Mouse (Mus musculus) embryonic facial prominence, embryonic 14.5 days (tissue): Measurements from ENCODE around the gene Ccdc30. TPM values are rescaled to one million over a fixed set of nuclear protein-coding genes. Genes with fewer than 3 reads are reported as not detected.

Source experiments
- ATAC-seq: fragments of 200-750 bp; cut with Nextera tagmentation; 2 replicates; pipeline ENCODE4 v1.8.0; 2017; ENCODE audit warnings: low read depth, moderate number of reproducible peaks, moderate TSS enrichment
- DNase-seq: peaks from one replicate; pipeline ENCODE4 v3.0.0-alpha.2; 2015; ENCODE audit warnings: low spot score
- H3K27ac ChIP-seq: fragments of 300-500 bp; sonication (generic); replicated peaks from 2 replicates; pipeline ENCODE4 v1.5.1; 2014; ENCODE audit warnings: low read depth, mild to moderate bottlenecking, low read length, moderate library complexity
- H3K27me3 ChIP-seq: fragments of 300-500 bp; sonication (generic); replicated peaks from 2 replicates; pipeline ENCODE4 v1.6.1; 2014; ENCODE audit warnings: low read length; ENCODE audit not compliant: control insufficient read depth, insufficient read depth
- H3K36me3 ChIP-seq: fragments of 300-500 bp; sonication (generic); 2 replicates; pipeline ENCODE4 v1.6.1; 2014; ENCODE audit warnings: low read length, mixed read lengths; ENCODE audit not compliant: control insufficient read depth, insufficient read depth
- H3K4me1 ChIP-seq: fragments of 300-500 bp; sonication (generic); 2 replicates; pipeline ENCODE4 v1.6.1; 2014; ENCODE audit warnings: antibody characterized with exemption, low read length; ENCODE audit not compliant: control insufficient read depth, insufficient read depth
- H3K4me2 ChIP-seq: fragments of 300-500 bp; sonication (generic); 2 replicates; pipeline ENCODE4 v1.6.1; 2014; ENCODE audit warnings: low read depth, mild to moderate bottlenecking, low read length, moderate library complexity, mixed read lengths
- H3K4me3 ChIP-seq: fragments of 300-500 bp; sonication (generic); 2 replicates; pipeline ENCODE4 v1.5.1; 2014; ENCODE audit warnings: low read depth, mild to moderate bottlenecking, low read length
- H3K9ac ChIP-seq: fragments of 300-500 bp; sonication (generic); 2 replicates; pipeline ENCODE4 v1.6.1; 2014; ENCODE audit warnings: low read depth, mild to moderate bottlenecking, low read length, moderate library complexity, mixed read lengths
- H3K9me3 ChIP-seq: fragments of 300-500 bp; sonication (generic); 2 replicates; pipeline ENCODE4 v1.6.1; 2016; ENCODE audit warnings: low read length; ENCODE audit not compliant: control insufficient read depth
- WGBS: fragments of 180-500 bp; shearing (Covaris S2); extraction: QIAGEN DNeasy Blood & Tissue Kit; methylation state at CpG from one replicate; pipeline ENCODE4 v1.1.7; 2014; 5-methylcytosine and 5-hydroxymethylcytosine counted together
- polyA plus RNA-seq: library from polyadenylated mRNA; unstranded; fragments of >200 nt; fragmentation: Nextera tagmentation; extraction: Ambion mirVana; gene quantifications from 2 replicates; pipeline ENCODE4 v1.2.1, GENCODE M21; 2014

Gene Ccdc30
- polyA plus RNA-seq, 1 experiment from 2014 or later: 5.7 TPM

GRCm38 (mm10) chr4:119450436-119450835, 35.1 kb upstream of the Ccdc30 start:
- H3K27me3 ChIP-seq: no peaks in the 10 kb centered on the region
- no peak overlapping the region for H3K27ac ChIP-seq
- WGBS: 55% methylated on average over 7 of the region's 7 CpGs
- no peaks in the 10 kb centered on the region for H3K9me3 ChIP-seq
- no peaks in the 10 kb centered on the region for H3K4me1 ChIP-seq
- H3K4me3 ChIP-seq: no peak overlapping the region
- no peak overlapping the region for H3K4me2 ChIP-seq
- no peak overlapping the region for H3K9ac ChIP-seq
- H3K36me3 ChIP-seq: no peaks in the 10 kb centered on the region
- DNase-seq (no peak), ATAC-seq (no peak)

GRCm38 (mm10) chr4:119447786-119448185, 32.5 kb upstream of the Ccdc30 start:
- H3K27ac ChIP-seq: no peak overlapping the region
- H3K4me2 ChIP-seq: no peak overlapping the region
- no peaks in the 10 kb centered on the region for H3K9me3 ChIP-seq
- no peak overlapping the region for H3K9ac ChIP-seq
- H3K36me3 ChIP-seq: no peaks in the 10 kb centered on the region
- WGBS: 80% methylated on average over 3 of the region's 3 CpGs
- DNase-seq (no peak), ATAC-seq (no peak)
- no peaks in the 10 kb centered on the region for H3K27me3 ChIP-seq
- no peak overlapping the region for H3K4me3 ChIP-seq
- H3K4me1 ChIP-seq: no peaks in the 10 kb centered on the region

GRCm38 (mm10) chr4:119447261-119447660, 31.9 kb upstream of the Ccdc30 start:
- H3K27me3 ChIP-seq: no peaks in the 10 kb centered on the region
- H3K36me3 ChIP-seq: no peaks in the 10 kb centered on the region
- H3K9ac ChIP-seq: no peak overlapping the region
- no peak overlapping the region for H3K27ac ChIP-seq
- 91% methylated on average over 6 of the region's 6 CpGs for WGBS
- no peaks in the 10 kb centered on the region for H3K9me3 ChIP-seq
- ATAC-seq: no peak
- H3K4me3 ChIP-seq: no peak overlapping the region
- DNase-seq: no peak
- H3K4me2 ChIP-seq: no peak overlapping the region
- H3K4me1 ChIP-seq: no peaks in the 10 kb centered on the region

- no peaks in the 10 kb centered on the region for H3K4me1 ChIP-seq
- no peak overlapping the region for H3K4me3 ChIP-seq
- H3K9ac ChIP-seq: no peak overlapping the region
- DNase-seq (no peak), ATAC-seq (no peak)
- H3K4me2 ChIP-seq: no peak overlapping the region
- no peaks in the 10 kb centered on the region for H3K36me3 ChIP-seq
- 36% methylated on average over 6 of the region's 6 CpGs for WGBS
- no peaks in the 10 kb centered on the region for H3K9me3 ChIP-seq
- no peaks in the 10 kb centered on the region for H3K27me3 ChIP-seq
- H3K27ac ChIP-seq: no peak overlapping the region
Observed at GRCm38 (mm10) chr4:119442539-119442938, 27.2 kb upstream of the Ccdc30 start.

- Histone ChIP-seq H3K4me3 (no peak overlapping the region), H3K27ac (no peak overlapping the region), H3K9ac (no peak overlapping the region), H3K27me3 (no peaks in the 10 kb centered on the region), H3K4me1 (no peaks in the 10 kb centered on the region), H3K9me3 (no peaks in the 10 kb centered on the region), H3K4me2 (no peak overlapping the region), H3K36me3 (no peaks in the 10 kb centered on the region)
- ATAC-seq (no peak), DNase-seq (no peak)
- WGBS: 82% methylated on average over 4 of the region's 4 CpGs
Observed at GRCm38 (mm10) chr4:119441836-119442235, 26.5 kb upstream of the Ccdc30 start.

- H3K9ac ChIP-seq: no peak overlapping the region
- no peak for DNase-seq
- H3K36me3 ChIP-seq: no peaks in the 10 kb centered on the region
- peaks cover 8% of the 10 kb centered on the region for H3K9me3 ChIP-seq
- H3K4me2 ChIP-seq: no peak overlapping the region
- no peak for ATAC-seq
- H3K27ac ChIP-seq: no peak overlapping the region
- no peaks in the 10 kb centered on the region for H3K27me3 ChIP-seq
- no peaks in the 10 kb centered on the region for H3K4me1 ChIP-seq
- 76% methylated on average over 2 of the region's 2 CpGs for WGBS
- H3K4me3 ChIP-seq: no peak overlapping the region
Observed at GRCm38 (mm10) chr4:119437936-119438335, 22.6 kb upstream of the Ccdc30 start.

- peak; percentile 32 for DNase-seq
- H3K36me3 ChIP-seq: no peaks in the 10 kb centered on the region
- no peak overlapping the region for H3K27ac ChIP-seq
- no peak overlapping the region for H3K4me2 ChIP-seq
- no peaks in the 10 kb centered on the region for H3K4me1 ChIP-seq
- 0 out of 2 replicates have a peak, but pooled peaks have one; percentile 44 for ATAC-seq
- WGBS: 20% methylated on average over 5 of the region's 5 CpGs
- H3K9ac ChIP-seq: no peak overlapping the region
- H3K9me3 ChIP-seq: peaks cover 2% of the 10 kb centered on the region
- no peaks in the 10 kb centered on the region for H3K27me3 ChIP-seq
- H3K4me3 ChIP-seq: no peak overlapping the region
Observed at GRCm38 (mm10) chr4:119430678-119431077, 15.4 kb upstream of the Ccdc30 start.

- no peak overlapping the region for H3K4me3 ChIP-seq
- no peak for ATAC-seq
- 46% methylated on average over 2 of the region's 2 CpGs for whole genome bisulfite sequencing
- H3K9me3 ChIP-seq: no peaks in the 10 kb centered on the region
- no peak overlapping the region for H3K9ac ChIP-seq
- H3K36me3 ChIP-seq: no peaks in the 10 kb centered on the region
- DNase-seq: no peak
- H3K4me2 ChIP-seq: no peak overlapping the region
- no peaks in the 10 kb centered on the region for H3K27me3 ChIP-seq
- 0 out of 2 replicates have a peak, but pooled peaks cover 3% of the 10 kb centered on the region for H3K4me1 ChIP-seq
- H3K27ac ChIP-seq: no peak overlapping the region
Observed at GRCm38 (mm10) chr4:119427680-119428079, 12.4 kb upstream of the Ccdc30 start.

- no peaks in the 10 kb centered on the region for H3K27me3 ChIP-seq
- no peak for DNase-seq
- no peak overlapping the region for H3K9ac ChIP-seq
- H3K4me3 ChIP-seq: no peak overlapping the region
- no peak for ATAC-seq
- no peaks in the 10 kb centered on the region for H3K9me3 ChIP-seq
- no peak overlapping the region for H3K27ac ChIP-seq
- no peak overlapping the region for H3K4me2 ChIP-seq
- 54% methylated on average over 2 of the region's 2 CpGs for WGBS
- H3K4me1 ChIP-seq: peaks cover 11% of the 10 kb centered on the region
- no peaks in the 10 kb centered on the region for H3K36me3 ChIP-seq
Observed at GRCm38 (mm10) chr4:119425601-119426000, 10.3 kb upstream of the Ccdc30 start.
